Mouse (Mus musculus): Measurements from ENCODE around the gene Gm30191.

DNA sequence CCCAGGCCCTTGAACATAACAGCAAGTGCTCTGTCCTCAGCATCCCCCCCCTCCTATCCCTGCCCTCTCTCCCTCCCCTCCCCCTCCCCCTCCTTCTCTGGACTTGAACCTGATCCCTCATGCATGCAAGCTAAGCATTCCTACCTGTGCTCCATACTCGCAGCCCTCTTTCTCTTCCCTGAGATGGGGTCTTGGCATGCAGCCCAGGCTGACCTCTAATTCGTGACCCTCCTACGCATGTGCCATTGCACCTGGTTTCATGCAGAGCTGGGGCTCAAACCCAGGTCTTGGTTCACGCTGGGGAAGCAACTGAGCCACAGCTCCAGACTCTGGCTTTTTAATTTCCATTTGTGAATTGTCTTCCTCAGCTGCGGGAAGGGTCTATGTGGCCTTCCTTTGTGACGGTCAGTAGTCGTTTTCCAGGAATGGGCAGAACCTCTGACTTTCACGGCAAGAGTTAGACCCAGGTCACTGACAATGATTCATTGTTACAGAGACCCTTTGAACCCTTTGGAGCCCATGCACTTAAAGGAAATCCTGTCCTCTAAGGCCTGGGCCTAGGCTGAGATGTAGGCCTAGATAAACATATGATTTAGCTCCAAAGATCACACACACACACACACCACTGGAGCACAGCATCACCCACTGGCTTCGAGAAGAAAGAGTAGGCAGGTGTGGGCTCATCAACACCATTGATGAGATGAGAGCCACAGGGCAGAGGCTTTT lies 19.3 kb downstream of the Gm30191 start:
- TF ChIP-seq POLR2A (IDR thresholded peaks at IDR 0.05; ENCODE audit: insufficient read depth, low read length) (no peak), CTCF (IDR thresholded peaks at IDR 0.05; ENCODE audit: low read depth, low read length) (no peak), EP300 (IDR thresholded peaks at IDR 0.05; ENCODE audit: insufficient read depth, low read depth, low read length) (no peak)

Data from ES-Bruce4 (cell line).